Mouse (Mus musculus): ENCODE data around the gene 1810037I17Rik. TPM values are rescaled to one million over a fixed set of nuclear protein-coding genes. Genes with fewer than 3 reads are reported as not detected.

Gene 1810037I17Rik
- polyA plus RNA-seq (2016; fragmentation: Nextera tagmentation; extraction: Ambion mirVana): 82.5 and 82.7 TPM in 2 replicates

DNA sequence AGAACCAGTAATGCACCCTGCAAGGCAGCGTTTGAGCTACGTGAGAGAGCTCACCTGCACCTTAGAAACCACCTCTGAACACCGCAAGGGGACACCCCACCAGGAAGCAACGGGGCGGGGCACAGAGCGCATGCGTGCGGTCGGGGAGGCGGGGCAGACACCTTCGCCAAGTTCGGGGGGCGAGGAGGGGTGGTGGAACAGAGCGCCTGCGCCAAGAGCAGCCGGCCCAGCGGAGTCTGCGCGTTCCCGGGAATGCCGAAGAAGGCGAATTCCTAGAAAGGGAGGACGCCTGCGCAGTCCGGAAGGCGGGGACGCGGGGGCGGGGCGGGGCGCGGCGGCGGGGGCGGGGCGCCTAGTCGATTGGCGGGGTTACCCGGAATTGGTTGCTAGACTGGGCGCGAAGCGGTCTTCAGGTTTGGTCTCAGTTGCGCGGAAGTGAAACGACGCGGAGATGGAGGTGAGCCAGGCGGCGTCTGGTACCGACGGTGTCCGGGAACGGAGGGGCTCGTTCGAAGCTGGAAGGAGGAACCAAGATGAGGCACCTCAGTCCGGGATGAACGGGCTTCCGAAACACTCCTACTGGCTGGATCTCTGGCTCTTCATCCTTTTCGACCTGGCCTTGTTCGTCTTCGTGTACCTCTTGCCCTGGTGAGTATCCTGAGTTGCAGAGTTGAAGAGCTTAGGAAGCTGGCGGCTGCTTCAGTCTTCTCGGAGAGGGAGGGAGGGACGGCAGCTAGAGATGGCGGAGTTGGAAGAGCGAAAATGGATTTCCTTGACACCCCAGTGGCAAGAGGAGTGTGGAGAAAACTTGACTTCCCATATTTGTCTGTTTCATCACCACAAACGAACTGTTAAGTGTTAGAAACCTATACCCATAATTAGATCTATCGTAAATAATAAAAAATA, at the start of gene 1810037I17Rik:
TSS of gene 1810037I17Rik (plus strand) at position 195 of the 906 bp plus-strand sequence.
- H3K27me3 ChIP-seq (ENCODE audit: low read depth, poor library complexity, severe bottlenecking): no peaks in the 10 kb centered on the region
- no peaks in the 10 kb centered on the region for H3K9me3 ChIP-seq (replicated peaks)
- peaks cover 23% of the 10 kb centered on the region for H3K4me1 ChIP-seq
- WGBS: under 1% methylated on average over 68 of the region's 68 CpGs
- H3K36me3 ChIP-seq: peaks cover 17% of the 10 kb centered on the region
- peak within 1 kb of the TSS; percentile 66 for H3K4me3 ChIP-seq
- peak; percentile 98 for DNase-seq (ENCODE audit: low spot score)
- peak within 1 kb of the TSS; percentile 87 for H3K27ac ChIP-seq (replicated peaks)

DNA sequence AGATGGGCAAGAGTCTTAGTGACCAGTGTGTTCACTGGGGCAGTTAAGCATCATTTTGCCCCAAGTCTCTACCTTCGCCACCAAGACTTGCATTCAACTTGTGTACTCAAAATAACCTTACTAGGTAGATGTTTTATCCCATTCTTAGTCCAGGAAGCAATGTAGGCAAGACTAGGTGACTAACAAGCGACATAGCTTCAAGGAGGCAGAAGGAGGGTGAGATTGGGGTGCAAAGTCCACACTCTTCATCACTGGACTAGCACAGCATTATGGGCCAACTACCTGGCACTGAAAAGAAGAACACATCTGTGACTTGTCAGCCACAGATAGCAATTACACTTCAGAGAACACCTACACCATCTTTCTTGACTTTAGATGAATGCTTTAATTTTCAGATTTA, 47.1 kb upstream of the 1810037I17Rik start:
- 83% methylated on average over 2 of the region's 2 CpGs for WGBS

DNA sequence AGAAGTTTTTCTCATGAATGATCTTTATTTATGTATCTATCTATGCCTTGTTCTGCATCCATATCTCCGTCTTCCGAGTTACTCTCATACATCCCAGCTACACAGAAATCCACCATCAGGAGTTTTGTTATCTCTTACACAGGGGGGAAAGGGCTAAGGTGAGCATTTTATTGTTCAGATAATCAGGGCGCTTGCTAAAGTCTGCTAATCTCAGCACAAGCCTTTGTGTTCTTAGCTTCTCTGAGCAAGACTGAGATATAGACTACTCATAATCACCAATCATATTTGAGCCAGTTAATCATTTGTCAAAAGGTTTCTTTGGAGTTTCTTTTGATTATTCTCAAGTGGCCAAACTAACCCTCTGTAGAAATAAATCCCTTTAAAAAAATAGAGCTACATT, 46.5 kb upstream of the 1810037I17Rik start:
- DNase-seq (ENCODE audit: low spot score): no peak
- Histone ChIP-seq H3K4me1 (no peaks in the 10 kb centered on the region), H3K4me3 (no peak overlapping the region), H3K9me3 (replicated peaks) (no peaks in the 10 kb centered on the region), H3K27me3 (ENCODE audit: low read depth, poor library complexity, severe bottlenecking) (no peaks in the 10 kb centered on the region), H3K36me3 (no peaks in the 10 kb centered on the region), H3K27ac (replicated peaks) (no peak overlapping the region)
- WGBS: 94% methylated on average over 3 of the region's 3 CpGs

More for the DNA sequence above, 47.1 kb upstream of the 1810037I17Rik start:
- H3K27ac ChIP-seq (replicated peaks): no peak overlapping the region
- H3K9me3 ChIP-seq (replicated peaks): no peaks in the 10 kb centered on the region
- no peak overlapping the region for H3K4me3 ChIP-seq
- H3K27me3 ChIP-seq (ENCODE audit: low read depth, poor library complexity, severe bottlenecking): no peaks in the 10 kb centered on the region
- H3K4me1 ChIP-seq: no peaks in the 10 kb centered on the region
- no peak for DNase-seq (ENCODE audit: low spot score)
- no peaks in the 10 kb centered on the region for H3K36me3 ChIP-seq

DNA sequence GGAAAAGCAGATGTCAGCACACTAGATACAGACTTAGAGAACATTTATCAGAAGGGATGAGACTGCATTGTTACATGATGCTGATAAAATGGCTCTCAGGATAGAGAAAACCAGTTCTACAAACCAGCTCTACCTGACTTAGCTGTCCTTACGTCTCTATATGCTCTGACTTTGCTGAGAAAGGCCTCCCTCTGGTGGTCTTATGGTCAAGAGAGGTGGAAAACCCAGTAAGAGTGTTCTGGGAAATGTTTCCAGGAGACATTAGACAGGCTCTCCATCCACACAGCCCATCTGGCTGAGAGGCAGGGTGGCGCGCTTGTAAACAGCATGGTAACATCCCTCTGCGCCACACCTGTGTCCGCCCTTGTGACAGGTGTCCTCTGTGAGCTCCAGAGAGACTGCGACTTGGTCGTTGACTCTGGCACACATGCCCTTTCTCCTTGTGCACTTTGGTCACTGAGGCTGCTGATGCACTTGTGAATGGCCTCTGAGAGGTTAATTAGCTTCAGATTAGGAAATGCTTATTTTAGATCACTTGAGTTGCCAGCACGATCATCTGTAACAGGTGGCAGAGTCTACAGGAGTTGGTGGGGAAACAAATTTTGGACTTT, 45.2 kb upstream of the 1810037I17Rik start:
- no peak overlapping the region for H3K27ac ChIP-seq (replicated peaks)
- no peaks in the 10 kb centered on the region for H3K36me3 ChIP-seq
- DNase-seq (ENCODE audit: low spot score): no peak
- no peaks in the 10 kb centered on the region for H3K4me1 ChIP-seq
- WGBS: 88% methylated on average over 8 of the region's 8 CpGs
- no peaks in the 10 kb centered on the region for H3K9me3 ChIP-seq (replicated peaks)
- no peaks in the 10 kb centered on the region for H3K27me3 ChIP-seq (ENCODE audit: low read depth, poor library complexity, severe bottlenecking)
- H3K4me3 ChIP-seq: no peak overlapping the region

DNA sequence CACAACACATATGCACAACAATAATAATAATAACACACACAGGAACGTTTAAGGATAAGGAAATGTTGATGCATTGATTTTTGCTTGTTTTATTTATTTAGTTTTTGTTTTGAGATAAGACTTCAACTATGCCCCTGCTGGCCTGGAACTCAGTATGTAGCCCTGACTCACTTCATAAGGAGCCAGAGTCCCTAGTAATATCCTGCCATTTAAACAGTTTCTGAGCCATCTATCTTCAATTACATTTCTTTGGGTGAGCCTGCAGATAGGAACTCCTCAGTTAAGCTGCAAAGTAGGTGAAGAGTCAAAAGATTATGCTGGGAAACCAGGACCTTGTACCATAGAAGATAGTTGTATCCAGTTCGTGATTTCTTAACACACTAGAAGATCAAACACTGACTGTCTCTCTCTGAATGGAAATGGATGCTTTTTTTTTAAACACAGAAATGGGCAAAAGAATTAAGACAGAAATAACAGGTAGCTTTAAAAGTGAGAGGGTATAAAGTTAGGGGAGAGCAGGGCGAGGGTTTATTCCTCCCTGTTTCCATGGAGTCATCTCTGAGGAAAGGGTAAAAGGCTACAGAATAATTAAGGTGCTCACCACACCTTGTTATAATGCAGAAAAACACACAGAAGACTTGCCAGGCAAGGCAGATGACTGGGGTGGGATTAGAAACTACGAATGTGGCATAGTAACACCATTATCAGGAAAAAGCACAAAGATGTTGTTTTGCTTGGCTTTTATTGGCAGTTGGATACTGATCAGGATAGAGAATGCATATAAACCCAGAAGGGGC, 36.3 kb upstream of the 1810037I17Rik start:
- H3K4me3 ChIP-seq: no peak overlapping the region
- H3K27me3 ChIP-seq (ENCODE audit: low read depth, poor library complexity, severe bottlenecking): no peaks in the 10 kb centered on the region
- no peaks in the 10 kb centered on the region for H3K36me3 ChIP-seq
- H3K9me3 ChIP-seq (replicated peaks): no peaks in the 10 kb centered on the region
- no peak for DNase-seq (ENCODE audit: low spot score)
- 83% methylated on average over 4 of the region's 4 CpGs for WGBS
- H3K4me1 ChIP-seq: no peaks in the 10 kb centered on the region
- H3K27ac ChIP-seq (replicated peaks): no peak overlapping the region

DNA sequence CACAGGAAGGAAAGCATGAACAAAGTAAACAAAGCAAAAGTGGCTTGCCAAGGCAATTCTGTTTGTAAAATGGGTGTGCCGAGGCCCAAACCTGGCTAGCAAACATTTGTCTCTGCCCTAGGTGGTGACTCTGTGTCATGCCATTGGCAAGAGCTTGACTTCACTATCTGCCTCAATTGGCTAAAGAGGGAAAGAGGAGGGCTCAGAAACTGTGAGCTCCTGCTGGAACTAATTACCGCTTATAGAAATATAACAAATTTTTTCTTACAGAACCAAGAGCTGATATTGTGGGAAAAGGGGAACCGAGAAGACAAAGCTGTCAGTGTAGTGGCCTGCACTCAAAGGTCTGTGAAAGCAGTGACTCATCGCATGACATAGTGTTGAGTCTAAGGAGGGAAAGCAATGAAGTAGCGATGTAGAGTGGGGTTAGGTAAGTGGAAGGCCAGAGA, 35.6 kb upstream of the 1810037I17Rik start:
- H3K36me3 ChIP-seq: no peaks in the 10 kb centered on the region
- no peaks in the 10 kb centered on the region for H3K27me3 ChIP-seq (ENCODE audit: low read depth, poor library complexity, severe bottlenecking)
- no peak for DNase-seq (ENCODE audit: low spot score)
- H3K4me3 ChIP-seq: no peak overlapping the region
- WGBS: 92% methylated on average over 5 of the region's 5 CpGs
- no peaks in the 10 kb centered on the region for H3K4me1 ChIP-seq
- H3K9me3 ChIP-seq (replicated peaks): no peaks in the 10 kb centered on the region
- H3K27ac ChIP-seq (replicated peaks): no peak overlapping the region

DNA sequence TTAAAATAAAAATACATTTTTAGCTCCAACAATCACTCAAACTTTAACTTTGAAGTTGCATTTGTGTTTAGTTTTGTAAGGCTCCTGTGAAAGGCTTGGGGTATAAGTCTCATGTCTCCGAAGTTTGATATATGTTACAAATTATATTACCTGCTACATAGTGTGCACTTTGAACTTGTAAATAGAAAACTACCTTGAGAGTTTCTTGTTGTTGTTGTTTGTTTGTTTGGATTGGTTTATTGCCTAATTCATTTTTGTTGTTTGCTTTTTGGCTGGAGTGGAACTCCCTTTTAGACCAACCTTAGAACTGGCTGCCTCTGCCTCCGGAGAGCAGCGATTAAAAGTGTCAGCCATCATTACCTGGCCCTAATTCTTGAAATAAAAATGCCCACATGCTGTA, 29.2 kb upstream of the 1810037I17Rik start, which contains the start of gene Fabp2:
TSS of gene Fabp2 (plus strand) at position 301 of the 400 bp plus-strand sequence.
- WGBS: 94% methylated on average over 3 of the region's 3 CpGs
- Histone ChIP-seq H3K4me1 (no peaks in the 10 kb centered on the region), H3K27me3 (ENCODE audit: low read depth, poor library complexity, severe bottlenecking) (no peaks in the 10 kb centered on the region), H3K36me3 (no peaks in the 10 kb centered on the region), H3K4me3 (no peak within 1 kb of the TSS), H3K9me3 (replicated peaks) (no peaks in the 10 kb centered on the region), H3K27ac (replicated peaks) (no peak within 1 kb of the TSS)
- no peak for DNase-seq (ENCODE audit: low spot score)

DNA sequence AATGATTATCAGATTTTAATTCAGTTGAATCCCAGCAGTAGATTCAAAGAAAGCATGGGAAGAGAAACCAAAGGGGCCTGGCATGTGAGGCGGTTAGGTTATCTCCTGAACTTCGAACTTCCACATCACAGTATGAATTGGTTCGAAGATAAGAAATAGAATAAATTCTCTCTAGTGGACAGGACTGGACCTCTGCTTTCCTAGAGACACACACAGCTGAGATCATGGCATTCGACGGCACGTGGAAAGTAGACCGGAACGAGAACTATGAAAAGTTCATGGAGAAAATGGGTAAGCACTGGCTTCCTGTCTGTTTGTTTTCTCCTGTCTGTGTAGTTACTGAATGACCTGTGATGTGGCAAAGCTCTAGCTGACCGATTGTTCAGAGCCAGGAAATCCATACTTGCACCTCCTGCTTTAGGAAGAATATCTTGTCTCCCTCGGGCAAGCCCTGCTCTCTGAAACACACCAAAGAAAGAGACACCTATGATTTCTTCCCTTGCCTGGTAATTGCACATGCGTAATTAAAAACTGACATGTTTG, 28.7 kb upstream of the 1810037I17Rik start:
- Histone ChIP-seq H3K27me3 (ENCODE audit: low read depth, poor library complexity, severe bottlenecking) (no peaks in the 10 kb centered on the region), H3K4me1 (no peaks in the 10 kb centered on the region)
- 91% methylated on average over 11 of the region's 11 CpGs for WGBS

DNA sequence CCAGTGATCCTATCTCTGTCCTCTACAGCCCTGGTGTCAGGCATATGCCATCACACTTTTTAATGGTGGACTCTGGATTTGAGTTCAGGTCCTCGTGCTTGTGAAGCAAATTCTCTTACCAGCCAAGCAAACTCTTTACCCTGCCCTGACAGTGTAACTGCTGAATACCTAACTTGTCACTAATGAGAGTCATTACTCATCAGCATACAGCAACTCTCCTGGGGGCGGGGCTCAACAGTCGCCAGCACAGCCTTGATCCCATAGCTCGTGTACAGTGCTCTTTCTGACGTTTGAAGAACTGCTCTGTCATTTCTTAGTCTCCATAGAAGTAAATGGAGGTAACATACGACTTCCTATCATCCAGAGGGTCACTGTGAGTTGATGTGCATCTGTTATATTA, 25.7 kb upstream of the 1810037I17Rik start:
- Histone ChIP-seq H3K27me3 (ENCODE audit: low read depth, poor library complexity, severe bottlenecking) (no peaks in the 10 kb centered on the region), H3K27ac (replicated peaks) (no peak overlapping the region), H3K4me3 (no peak overlapping the region), H3K36me3 (no peaks in the 10 kb centered on the region), H3K4me1 (no peaks in the 10 kb centered on the region), H3K9me3 (replicated peaks) (no peaks in the 10 kb centered on the region)
- no peak for DNase-seq (ENCODE audit: low spot score)
- WGBS: 73% methylated on average over 6 of the region's 6 CpGs

More for the DNA sequence above, 28.7 kb upstream of the 1810037I17Rik start:
- Histone ChIP-seq H3K9me3 (replicated peaks) (no peaks in the 10 kb centered on the region), H3K36me3 (no peaks in the 10 kb centered on the region), H3K27ac (replicated peaks) (no peak overlapping the region), H3K4me3 (no peak overlapping the region)
- DNase-seq (ENCODE audit: low spot score): no peak

DNA sequence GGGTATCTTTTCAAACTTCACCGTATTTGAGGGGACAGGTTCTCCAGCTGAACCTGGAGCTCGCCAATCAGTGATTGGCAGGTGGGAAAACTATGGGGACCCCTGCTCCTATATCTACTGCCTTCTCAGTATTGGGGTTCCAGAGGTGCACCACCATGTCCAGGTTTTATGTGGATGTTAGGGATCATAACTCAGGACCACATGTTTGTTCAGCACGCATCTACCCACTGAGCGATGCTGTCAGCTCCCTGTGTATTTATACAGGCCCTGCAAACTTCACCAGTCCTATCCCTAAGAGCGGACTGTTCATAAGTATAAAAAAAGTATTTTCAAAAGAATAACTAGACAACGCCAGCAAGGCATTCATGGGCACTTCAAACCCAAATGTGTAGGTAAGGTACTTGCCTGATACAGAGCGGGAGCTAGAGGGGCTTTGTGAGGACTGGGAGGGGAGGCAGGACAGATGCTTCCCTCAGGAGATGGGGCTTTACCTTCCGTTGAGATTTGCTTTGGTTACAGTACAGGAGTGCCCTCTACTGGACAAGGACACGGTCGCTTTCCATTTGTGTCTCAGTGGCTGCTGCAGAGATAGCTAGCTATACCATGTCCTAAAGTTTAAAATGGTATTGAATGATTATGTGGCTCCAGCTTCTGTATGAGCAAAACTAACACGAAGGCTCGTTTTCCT, 20.1 kb upstream of the 1810037I17Rik start:
- Histone ChIP-seq H3K4me1 (no peaks in the 10 kb centered on the region), H3K4me3 (no peak overlapping the region), H3K36me3 (no peaks in the 10 kb centered on the region), H3K27me3 (ENCODE audit: low read depth, poor library complexity, severe bottlenecking) (no peaks in the 10 kb centered on the region), H3K27ac (replicated peaks) (no peak overlapping the region), H3K9me3 (replicated peaks) (no peaks in the 10 kb centered on the region)
- DNase-seq (ENCODE audit: low spot score): peak; percentile 56
- WGBS: 46% methylated on average over 12 of the region's 12 CpGs

DNA sequence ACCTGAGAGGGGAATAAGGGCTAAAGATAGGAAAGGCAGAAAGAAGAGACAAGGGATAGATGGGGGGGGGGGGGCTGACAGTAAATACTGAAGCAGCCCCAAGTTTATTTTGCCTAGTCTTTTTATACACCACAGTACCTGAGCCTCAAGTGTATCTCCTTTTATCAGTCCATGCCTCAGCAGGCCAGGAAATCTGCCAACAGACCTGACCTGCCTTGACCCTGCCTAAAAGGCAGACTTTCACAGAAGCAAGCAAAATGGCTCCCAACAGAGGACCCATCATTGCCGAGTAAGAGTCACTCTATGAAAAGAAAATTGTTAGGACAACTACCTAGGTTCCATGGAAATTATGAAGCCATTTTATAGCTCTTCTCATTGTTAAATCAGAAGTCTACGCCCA, 16.2 kb upstream of the 1810037I17Rik start:
- DNase-seq (ENCODE audit: low spot score): no peak
- H3K9me3 ChIP-seq (replicated peaks): no peaks in the 10 kb centered on the region
- H3K27ac ChIP-seq (replicated peaks): no peak overlapping the region
- no peak overlapping the region for H3K4me3 ChIP-seq
- no peaks in the 10 kb centered on the region for H3K27me3 ChIP-seq (ENCODE audit: low read depth, poor library complexity, severe bottlenecking)
- 92% methylated on average over 2 of the region's 2 CpGs for WGBS
- no peaks in the 10 kb centered on the region for H3K4me1 ChIP-seq
- no peaks in the 10 kb centered on the region for H3K36me3 ChIP-seq

DNA sequence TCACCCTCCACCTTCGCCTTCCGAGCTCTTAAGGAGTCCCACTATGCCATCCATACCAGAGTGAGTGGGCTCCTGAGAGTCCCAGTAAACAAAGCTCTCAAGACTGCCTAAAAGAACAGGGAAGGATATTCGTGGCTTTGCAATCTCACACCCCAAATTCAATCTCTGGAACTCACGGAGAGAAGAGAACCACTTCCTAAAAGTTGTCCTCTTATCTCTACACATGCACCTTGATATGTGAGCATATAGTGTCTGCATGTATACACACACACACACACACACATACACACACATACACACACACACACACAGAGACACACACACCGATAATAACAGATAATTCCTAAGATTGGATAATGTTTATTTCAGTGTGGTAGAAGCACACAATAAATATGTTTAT, 8.5 kb upstream of the 1810037I17Rik start:
- no peaks in the 10 kb centered on the region for H3K36me3 ChIP-seq
- H3K4me3 ChIP-seq: no peak overlapping the region
- H3K9me3 ChIP-seq (replicated peaks): no peaks in the 10 kb centered on the region
- DNase-seq (ENCODE audit: low spot score): no peak
- H3K27ac ChIP-seq (replicated peaks): no peak overlapping the region
- WGBS: 85% methylated on average over 5 of the region's 5 CpGs
- no peaks in the 10 kb centered on the region for H3K27me3 ChIP-seq (ENCODE audit: low read depth, poor library complexity, severe bottlenecking)
- H3K4me1 ChIP-seq: no peaks in the 10 kb centered on the region

Data from midbrain, embryonic 10.5 days (tissue).